Mouse (Mus musculus) CH12.LX (cell line): ENCODE measurements at regions not wholly inside any gene's neighbourhood (a gene's known extent, or its start where the extent isn't known, plus 50 kb on each side); places are given as distances from the start of the nearest gene placed in this dataset.

Experiments used
- BHLHE40 ChIP-seq: IDR thresholded peaks from 2 replicates; pipeline ENCODE4 v1.6.1; 2011; ENCODE audit warnings: mild to moderate bottlenecking, low read depth, low read length, improper control_type of control experiment
- CHD2 ChIP-seq: IDR thresholded peaks from 2 replicates; pipeline ENCODE4 v1.6.1; 2011; ENCODE audit warnings: low read length, improper control_type of control experiment
- ELF1 ChIP-seq: IDR thresholded peaks from 2 replicates; pipeline ENCODE4 v1.6.1; 2014; ENCODE audit warnings: low read depth, mild to moderate bottlenecking, inconsistent platforms, low read length, improper control_type of control experiment
- ETS1 ChIP-seq: conservative IDR thresholded peaks from 2 replicates; pipeline ENCODE4 v1.6.1; 2012; ENCODE audit warnings: low read depth, mild to moderate bottlenecking, inconsistent platforms, low read length, improper control_type of control experiment, moderate library complexity
- IRF4 ChIP-seq: IDR thresholded peaks from 2 replicates; pipeline ENCODE4 v1.6.1; 2014; ENCODE audit warnings: low read depth, mild to moderate bottlenecking, inconsistent platforms, low read length, improper control_type of control experiment
- MAFK ChIP-seq: IDR thresholded peaks from 2 replicates; pipeline ENCODE4 v1.6.1; 2011; ENCODE audit warnings: low read length, improper control_type of control experiment; ENCODE audit not compliant: insufficient replicate concordance
- MAX ChIP-seq: IDR thresholded peaks from 2 replicates; pipeline ENCODE4 v1.6.1; 2011; ENCODE audit warnings: low read length, improper control_type of control experiment
- MXI1 ChIP-seq: IDR thresholded peaks from 2 replicates; pipeline ENCODE4 v1.6.1; 2011; ENCODE audit warnings: mild to moderate bottlenecking, low read depth, low read length, improper control_type of control experiment
- POLR2A ChIP-seq: IDR thresholded peaks from 2 replicates; pipeline ENCODE4 v1.6.1; 2011; ENCODE audit warnings: low read depth, mild to moderate bottlenecking, improper control_type of control experiment, low read length
- ZNF384 ChIP-seq: IDR thresholded peaks from 2 replicates; pipeline ENCODE4 v1.6.1; 2012; ENCODE audit warnings: low read depth, low read length, improper control_type of control experiment, inconsistent platforms

DNA sequence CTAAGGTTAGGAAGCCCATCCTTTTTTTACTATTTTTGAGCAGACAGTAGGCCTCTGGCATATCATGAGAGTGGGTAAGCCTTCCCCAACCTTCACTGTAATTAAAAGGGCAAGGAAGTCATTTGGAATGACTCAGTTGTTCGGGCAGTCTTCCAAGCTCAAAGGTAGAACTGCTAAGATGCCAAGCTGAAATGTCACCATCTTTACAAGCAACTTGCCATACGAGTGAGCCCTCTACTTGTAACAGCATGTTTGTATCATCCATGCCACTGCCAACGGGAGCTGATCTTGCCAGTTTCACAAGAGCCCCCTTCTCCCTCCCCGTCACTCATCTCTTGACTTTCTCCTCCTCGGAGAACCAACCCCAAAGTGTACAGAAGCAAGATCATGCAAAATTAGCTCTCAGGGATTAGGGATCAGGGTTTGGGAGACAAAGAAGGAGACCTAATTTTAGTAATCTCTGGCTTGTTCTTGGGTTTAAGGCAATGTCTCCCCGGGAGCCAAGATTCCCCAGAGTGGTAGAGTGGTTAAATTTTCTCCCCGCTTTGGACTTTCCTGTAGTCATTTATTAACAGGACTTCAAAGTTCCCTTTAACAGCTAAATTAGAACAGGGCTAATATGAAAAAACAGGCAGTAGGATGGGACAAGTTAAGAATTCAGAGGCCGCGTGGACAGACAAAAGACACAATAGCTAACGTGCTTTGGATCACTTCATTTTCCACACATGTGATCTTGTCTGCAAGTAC, 216.9 kb upstream of the Ankrd55 start:
- TF ChIP-seq MAX (no peak), POLR2A (no peak), ETS1 (no peak), IRF4 (no peak), ZNF384 (no peak), BHLHE40 (no peak), MXI1 (no peak), MAFK (no peak), CHD2 (no peak), ELF1 (no peak)
